Mouse (Mus musculus) bone marrow macrophage, adult 2 months (primary cell): Measurements from ENCODE around the gene Vps36. TPM values are rescaled to one million over a fixed set of nuclear protein-coding genes. Genes with fewer than 3 reads are reported as not detected.

Experiments
- H3K27ac ChIP-seq: 2 replicates; pipeline ENCODE4 v1.5.1; 2012; ENCODE audit warnings: low read depth, low read length; ENCODE audit not compliant: insufficient read depth
- H3K4me1 ChIP-seq: 2 replicates; pipeline ENCODE4 v1.6.1; 2012; ENCODE audit warnings: low read length; ENCODE audit not compliant: control insufficient read depth, insufficient read depth
- H3K4me3 ChIP-seq: 2 replicates; pipeline ENCODE4 v1.5.1; 2012; ENCODE audit warnings: mild to moderate bottlenecking, low read length, moderate library complexity; ENCODE audit not compliant: insufficient read depth
- CTCF ChIP-seq: IDR thresholded peaks from 2 replicates; pipeline ENCODE4 v1.5.1; 2012; ENCODE audit warnings: low read depth, mild to moderate bottlenecking, low read length, moderate library complexity
- POLR2A ChIP-seq: IDR thresholded peaks from 2 replicates; pipeline ENCODE4 v1.6.1; 2012; ENCODE audit warnings: mild to moderate bottlenecking, low read depth, low read length, borderline replicate concordance
- polyA plus RNA-seq: library from polyadenylated mRNA; stranded (reverse); fragments of >200 nt; gene quantifications from 2 replicates; pipeline ENCODE4 v1.2.4, GENCODE M21; 2012; ENCODE audit not compliant: missing spikeins, insufficient read depth, insufficient read length

The Vps36 gene
- polyA plus RNA-seq, 1 experiment, result 34.3 TPM

GRCm38 (mm10) chr8:22259531-22259930, 66.9 kb downstream of the Vps36 start:
- H3K4me1 ChIP-seq, result peaks cover 2% of the 10 kb centered on the region; the same call in 1 of the 2 replicates
- H3K4me3 ChIP-seq, result no peak overlapping the region
- TF ChIP-seq CTCF (no peak), POLR2A (no peak)
- no peak overlapping the region for H3K27ac ChIP-seq

GRCm38 (mm10) chr8:22260091-22260722, 67.6 kb downstream of the Vps36 start:
- Histone ChIP-seq H3K4me1 (peaks cover 2% of the 10 kb centered on the region; the same call in 1 of the 2 replicates), H3K27ac (no peak overlapping the region)
- no peak for TF ChIP-seq POLR2A
- TF ChIP-seq CTCF, result no peak

GRCm38 (mm10) chr8:22262267-22262666, 69.7 kb downstream of the Vps36 start:
- peaks cover 2% of the 10 kb centered on the region; the same call in 1 of the 2 replicates for H3K4me1 ChIP-seq
- TF ChIP-seq POLR2A (no peak), CTCF (no peak)
- H3K27ac ChIP-seq, result no peak overlapping the region
- no peak overlapping the region for H3K4me3 ChIP-seq

More at GRCm38 (mm10) chr8:22260091-22260722, 67.6 kb downstream of the Vps36 start:
- no peak overlapping the region for H3K4me3 ChIP-seq

GRCm38 (mm10) chr8:22264292-22264691, 71.7 kb downstream of the Vps36 start:
- Histone ChIP-seq H3K27ac (no peak overlapping the region), H3K4me1 (peaks cover 2% of the 10 kb centered on the region; the same call in 1 of the 2 replicates), H3K4me3 (no peak overlapping the region)
- TF ChIP-seq POLR2A, result no peak
- TF ChIP-seq CTCF, result no peak

- no peak overlapping the region for H3K27ac ChIP-seq
- TF ChIP-seq CTCF (no peak), POLR2A (no peak)
Measured at GRCm38 (mm10) chr8:22264787-22265186, 72.2 kb downstream of the Vps36 start.

GRCm38 (mm10) chr8:22265194-22265593, 72.6 kb downstream of the Vps36 start:
- no peak overlapping the region for H3K4me3 ChIP-seq
- no peak overlapping the region for H3K27ac ChIP-seq
- TF ChIP-seq CTCF (no peak), POLR2A (no peak)
- H3K4me1 ChIP-seq, result no peaks in the 10 kb centered on the region

More at GRCm38 (mm10) chr8:22264787-22265186, 72.2 kb downstream of the Vps36 start:
- peaks cover 2% of the 10 kb centered on the region; the same call in 1 of the 2 replicates for H3K4me1 ChIP-seq
- H3K4me3 ChIP-seq, result no peak overlapping the region

GRCm38 (mm10) chr8:22266809-22267208, 74.2 kb downstream of the Vps36 start:
- no peak overlapping the region for H3K4me3 ChIP-seq
- no peaks in the 10 kb centered on the region for H3K4me1 ChIP-seq
- TF ChIP-seq POLR2A (no peak), CTCF (no peak)
- H3K27ac ChIP-seq, result no peak overlapping the region

Other genes starting within 250 kb of the Vps36 start
- not detected in 2 replicates for gene Defb13, start 246.0 kb upstream of the Vps36 start, polyA plus RNA-seq
- not detected in 2 replicates for gene Fam90a1a, start 234.1 kb upstream of the Vps36 start, polyA plus RNA-seq
- gene Ccdc70, start 223.0 kb upstream of the Vps36 start, polyA plus RNA-seq, result not detected in 2 replicates
- gene Atp7b, start 132.5 kb upstream of the Vps36 start, polyA plus RNA-seq, result 0.12 TPM in 1 of 2 replicates, not detected in the other
- 7.7 and 9.3 TPM in 2 replicates for gene Alg11, start 132.1 kb upstream of the Vps36 start, polyA plus RNA-seq
- not detected in 2 replicates for gene Nek5, start 67.8 kb upstream of the Vps36 start, polyA plus RNA-seq
- gene Nek3, start 26.4 kb upstream of the Vps36 start, polyA plus RNA-seq, result 2.6 and 2.9 TPM in 2 replicates
- gene Ckap2, start 7.0 kb upstream of the Vps36 start, polyA plus RNA-seq, result 22.0 and 30.3 TPM in 2 replicates
- 2.5 and 3.3 TPM in 2 replicates for gene Thsd1, start 34.5 kb downstream of the Vps36 start, polyA plus RNA-seq
- not detected in 2 replicates for gene Tpte, start 90.6 kb downstream of the Vps36 start, polyA plus RNA-seq
- gene Slc25a15, start 205.8 kb downstream of the Vps36 start, polyA plus RNA-seq, result 4.5 and 5.0 TPM in 2 replicates
- gene Mrps31, start 218.6 kb downstream of the Vps36 start, polyA plus RNA-seq, result 17.2 and 21.2 TPM in 2 replicates